Mouse (Mus musculus): Measurements from ENCODE around the gene Endou. TPM values are rescaled to one million over a fixed set of nuclear protein-coding genes. Genes with fewer than 3 reads are reported as not detected.

Endou gene
- polyA plus RNA-seq, 2 experiments, result 9.4 to 11.6 TPM

- DNase-seq (ENCODE audit: low spot score) (no peak), ATAC-seq (ENCODE audit: low FRiP score, low read depth) (no peak)
- 88% methylated on average over 10 of the region's 10 CpGs for WGBS
- no peak overlapping the region for H3K4me3 ChIP-seq (replicated peaks; ENCODE audit: low read length)
- H3K4me1 ChIP-seq (ENCODE audit: control insufficient read depth, insufficient read depth, low read length), result peaks cover 22% of the 10 kb centered on the region
- H3K27ac ChIP-seq (replicated peaks; ENCODE audit: low read depth, low read length), result no peak overlapping the region
- no peak overlapping the region for H3K4me2 ChIP-seq (replicated peaks; ENCODE audit: low read depth, low read length, severe bottlenecking)
- no peaks in the 10 kb centered on the region for H3K9me3 ChIP-seq (ENCODE audit: control insufficient read depth, low read length)
- no peaks in the 10 kb centered on the region for H3K27me3 ChIP-seq (ENCODE audit: control insufficient read depth, insufficient read depth, low read length)
- no peak for TF ChIP-seq POLR2A (IDR thresholded peaks at IDR 0.05; ENCODE audit: borderline replicate concordance, extremely low read depth, insufficient read depth, insufficient read length)
- peaks cover 10% of the 10 kb centered on the region; the same call in 1 of the 2 replicates for H3K36me3 ChIP-seq (ENCODE audit: control insufficient read depth, insufficient read depth, low read length)
- no peak overlapping the region for H3K9ac ChIP-seq (ENCODE audit: low read depth, low read length, severe bottlenecking)
These were observed 15.1 kb upstream of the Endou start for GRCm38 (mm10) chr15:97746278-97746677.

DNA sequence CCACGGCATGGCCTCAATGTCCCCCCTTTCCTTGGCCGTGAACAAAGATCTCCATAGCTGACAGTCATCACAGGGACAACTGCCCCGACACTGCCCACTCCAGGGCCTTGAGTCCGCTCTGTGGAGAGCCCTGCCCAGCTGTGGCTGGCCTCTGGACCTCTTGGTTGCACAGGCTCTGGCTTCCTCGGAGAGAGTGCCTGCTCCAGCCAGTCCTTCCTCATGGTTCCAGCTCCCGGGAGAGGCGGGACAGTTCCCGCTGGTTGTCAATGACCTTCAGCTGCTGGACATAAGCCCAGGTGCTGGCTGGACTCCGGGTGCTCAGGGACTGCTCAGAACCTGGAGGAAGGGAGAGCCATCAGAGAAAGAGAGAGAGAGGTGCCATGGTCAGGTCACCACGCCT is 14.2 kb upstream of the Endou start:
- no peak for DNase-seq (ENCODE audit: low spot score)
- Histone ChIP-seq H3K36me3 (ENCODE audit: control insufficient read depth, insufficient read depth, low read length) (peaks cover 10% of the 10 kb centered on the region; the same call in 1 of the 2 replicates), H3K4me2 (replicated peaks; ENCODE audit: low read depth, low read length, severe bottlenecking) (no peak overlapping the region), H3K9me3 (ENCODE audit: control insufficient read depth, low read length) (no peaks in the 10 kb centered on the region), H3K27ac (replicated peaks; ENCODE audit: low read depth, low read length) (no peak overlapping the region), H3K4me3 (replicated peaks; ENCODE audit: low read length) (no peak overlapping the region), H3K27me3 (ENCODE audit: control insufficient read depth, insufficient read depth, low read length) (no peaks in the 10 kb centered on the region), H3K4me1 (ENCODE audit: control insufficient read depth, insufficient read depth, low read length) (peaks cover 13% of the 10 kb centered on the region), H3K9ac (ENCODE audit: low read depth, low read length, severe bottlenecking) (no peak overlapping the region)
- peak; percentile 24; the same call in 1 of the 2 replicates for ATAC-seq (ENCODE audit: low FRiP score, low read depth)
- WGBS, result 77% methylated on average over 9 of the region's 10 CpGs
- TF ChIP-seq POLR2A (IDR thresholded peaks at IDR 0.05; ENCODE audit: borderline replicate concordance, extremely low read depth, insufficient read depth, insufficient read length), result no peak

DNA sequence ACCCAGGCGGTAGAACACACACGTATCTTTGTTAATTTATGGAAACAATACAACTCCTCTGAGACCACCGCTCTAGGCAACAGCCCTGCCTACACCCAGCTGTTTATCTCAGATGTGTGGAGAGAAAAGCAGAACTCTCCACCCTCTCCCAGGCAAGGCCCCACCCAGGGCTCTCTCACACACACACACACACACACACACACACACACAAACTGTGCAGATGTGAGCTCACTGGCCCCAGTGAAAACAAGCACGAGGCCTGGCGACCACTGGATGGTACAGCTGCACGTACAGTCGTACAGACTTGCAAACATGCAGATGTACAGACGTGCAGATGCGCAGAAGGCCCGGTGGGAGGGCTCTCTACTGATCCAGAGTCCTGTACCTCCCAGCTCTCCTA is 13.8 kb upstream of the Endou start:
- Histone ChIP-seq H3K27me3 (ENCODE audit: control insufficient read depth, insufficient read depth, low read length) (no peaks in the 10 kb centered on the region), H3K4me3 (replicated peaks; ENCODE audit: low read length) (no peak overlapping the region), H3K9me3 (ENCODE audit: control insufficient read depth, low read length) (no peaks in the 10 kb centered on the region), H3K4me1 (ENCODE audit: control insufficient read depth, insufficient read depth, low read length) (peaks cover 9% of the 10 kb centered on the region), H3K27ac (replicated peaks; ENCODE audit: low read depth, low read length) (no peak overlapping the region), H3K36me3 (ENCODE audit: control insufficient read depth, insufficient read depth, low read length) (peaks cover 10% of the 10 kb centered on the region; the same call in 1 of the 2 replicates), H3K4me2 (replicated peaks; ENCODE audit: low read depth, low read length, severe bottlenecking) (no peak overlapping the region), H3K9ac (ENCODE audit: low read depth, low read length, severe bottlenecking) (no peak overlapping the region)
- 47% methylated on average over 10 of the region's 10 CpGs for WGBS
- DNase-seq (ENCODE audit: low spot score) (peak; percentile 30), ATAC-seq (ENCODE audit: low FRiP score, low read depth) (peak; percentile 54; the same call in 1 of the 2 replicates)
- no peak for TF ChIP-seq POLR2A (IDR thresholded peaks at IDR 0.05; ENCODE audit: borderline replicate concordance, extremely low read depth, insufficient read depth, insufficient read length)

DNA sequence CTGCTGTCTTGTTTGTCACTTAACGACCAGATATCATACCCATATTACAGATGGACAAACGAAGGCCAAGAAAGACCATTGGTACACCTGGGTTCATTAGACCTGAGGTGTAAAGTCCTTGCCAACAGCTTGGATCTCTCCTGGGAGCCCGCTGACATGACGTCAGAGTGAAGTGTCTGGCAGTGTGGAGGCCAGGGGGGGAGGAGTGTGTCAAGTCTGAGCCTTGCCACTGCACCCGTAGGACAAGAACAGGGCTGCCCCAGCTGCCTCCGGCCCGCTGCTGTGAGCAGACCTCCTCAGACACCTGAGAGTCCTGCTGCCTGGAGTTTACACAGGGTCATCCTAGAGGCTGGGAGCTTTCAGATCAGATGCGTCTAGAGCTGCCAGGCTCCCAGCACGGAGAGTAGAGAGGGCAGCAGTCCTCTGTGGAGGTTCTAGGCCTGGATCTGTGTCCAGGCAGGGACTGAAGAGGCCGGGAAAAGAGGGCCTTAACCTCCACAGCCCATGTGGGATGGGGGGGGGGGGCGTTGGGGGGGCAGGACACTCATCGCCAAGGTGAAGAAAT is 12.9 kb upstream of the Endou start:
- TF ChIP-seq POLR2A (IDR thresholded peaks at IDR 0.05; ENCODE audit: borderline replicate concordance, extremely low read depth, insufficient read depth, insufficient read length), result no peak
- no peak overlapping the region for H3K27ac ChIP-seq (replicated peaks; ENCODE audit: low read depth, low read length)

GRCm38 (mm10) chr15:97743210-97743609 is 12.1 kb upstream of the Endou start:
- H3K4me3 ChIP-seq (replicated peaks; ENCODE audit: low read length), result no peak overlapping the region
- no peak overlapping the region for H3K9ac ChIP-seq (ENCODE audit: low read depth, low read length, severe bottlenecking)
- WGBS, result 79% methylated on average over 5 of the region's 5 CpGs
- peaks cover 8% of the 10 kb centered on the region; the same call in 1 of the 2 replicates for H3K4me1 ChIP-seq (ENCODE audit: control insufficient read depth, insufficient read depth, low read length)
- H3K27ac ChIP-seq (replicated peaks; ENCODE audit: low read depth, low read length), result no peak overlapping the region
- H3K4me2 ChIP-seq (replicated peaks; ENCODE audit: low read depth, low read length, severe bottlenecking), result no peak overlapping the region
- peaks cover 10% of the 10 kb centered on the region; the same call in 1 of the 2 replicates for H3K36me3 ChIP-seq (ENCODE audit: control insufficient read depth, insufficient read depth, low read length)
- TF ChIP-seq POLR2A (IDR thresholded peaks at IDR 0.05; ENCODE audit: borderline replicate concordance, extremely low read depth, insufficient read depth, insufficient read length), result no peak
- ATAC-seq (ENCODE audit: low FRiP score, low read depth) (no peak), DNase-seq (ENCODE audit: low spot score) (no peak)
- no peaks in the 10 kb centered on the region for H3K27me3 ChIP-seq (ENCODE audit: control insufficient read depth, insufficient read depth, low read length)
- no peaks in the 10 kb centered on the region for H3K9me3 ChIP-seq (ENCODE audit: control insufficient read depth, low read length)

More for the DNA sequence above, 12.9 kb upstream of the Endou start:
- H3K4me3 ChIP-seq (replicated peaks; ENCODE audit: low read length), result no peak overlapping the region
- DNase-seq (ENCODE audit: low spot score) (no peak), ATAC-seq (ENCODE audit: low FRiP score, low read depth) (0 out of 2 replicates have a peak, but pooled peaks have one; percentile 17)
- H3K4me1 ChIP-seq (ENCODE audit: control insufficient read depth, insufficient read depth, low read length), result peaks cover 8% of the 10 kb centered on the region; the same call in 1 of the 2 replicates
- 62% methylated on average over 12 of the region's 12 CpGs for WGBS
- no peaks in the 10 kb centered on the region for H3K27me3 ChIP-seq (ENCODE audit: control insufficient read depth, insufficient read depth, low read length)
- H3K36me3 ChIP-seq (ENCODE audit: control insufficient read depth, insufficient read depth, low read length), result peaks cover 10% of the 10 kb centered on the region; the same call in 1 of the 2 replicates
- H3K4me2 ChIP-seq (replicated peaks; ENCODE audit: low read depth, low read length, severe bottlenecking), result no peak overlapping the region
- H3K9me3 ChIP-seq (ENCODE audit: control insufficient read depth, low read length), result no peaks in the 10 kb centered on the region
- H3K9ac ChIP-seq (ENCODE audit: low read depth, low read length, severe bottlenecking), result no peak overlapping the region

Measured in limb, embryonic 14.5 days (tissue).